In genomic region chr7:144254674-144255246, GRCm38 (mm10) we compare ENCODE assay signal across 10 mouse cellular contexts.
A peak's percentile ranks its signal among the peaks of the same experiment; 100 is the strongest.
DNase-seq lines count a peak whose midpoint lies in the region; ATAC-seq and TF ChIP-seq lines count a peak whose summit lies in the region.
"Had no signal": no experiment of that assay in that cellular context is flagged by ENCODE, and none has a peak within 500 bp of the region (broad histone marks: within the 10 kb centered on the region; RNA-seq: fewer than 3 reads in every experiment).

No protein-coding gene starts in this region.

- H3K9me3 ChIP-seq in midbrain, embryonic 12.5 days: no peaks in the 10 kb centered on the region
- H3K9me3 ChIP-seq in midbrain, embryonic 11.5 days (ENCODE audit: control insufficient read depth, low read length): no peaks in the 10 kb centered on the region
- H3K9me3 ChIP-seq in forebrain, postnatal 0 days (ENCODE audit: low read length): no peaks in the 10 kb centered on the region
- no peaks in the 10 kb centered on the region for H3K9me3 ChIP-seq in neural tube, embryonic 15.5 days (replicated peaks)
- H3K9me3 ChIP-seq: liver, embryonic 15.5 days had no signal

- no peak for ATAC-seq in midbrain, embryonic 12.5 days (ENCODE audit: low FRiP score, low read depth)
- no peak for ATAC-seq in midbrain, embryonic 11.5 days (ENCODE audit: low FRiP score)
- ATAC-seq in forebrain, postnatal 0 days: peak; percentile 57; the same call in 1 of the 2 replicates
- 0 out of 2 replicates have a peak, but pooled peaks have one; percentile 49 for ATAC-seq in neural tube, embryonic 15.5 days (ENCODE audit: low FRiP score)
- no peak for ATAC-seq in frontal cortex, adult (ENCODE audit: low TSS enrichment)

- no peak overlapping the region for H3K27ac ChIP-seq in midbrain, embryonic 12.5 days (replicated peaks)
- H3K27ac ChIP-seq in midbrain, embryonic 11.5 days (ENCODE audit: low read depth, low read length): no peak overlapping the region
- H3K27ac ChIP-seq in forebrain, postnatal 0 days (ENCODE audit: low read depth, low read length): no peak overlapping the region
- H3K27ac ChIP-seq in neural tube, embryonic 15.5 days (replicated peaks): peak overlapping the region; percentile 14
- H3K27ac ChIP-seq: liver, embryonic 15.5 days had no signal

- H3K4me3 ChIP-seq in midbrain, embryonic 12.5 days: no peak overlapping the region
- H3K4me3 ChIP-seq in midbrain, embryonic 11.5 days (ENCODE audit: low read depth, low read length): no peak overlapping the region
- H3K4me3 ChIP-seq in forebrain, postnatal 0 days (ENCODE audit: low read depth, low read length): no peak overlapping the region
- no peak overlapping the region for H3K4me3 ChIP-seq in neural tube, embryonic 15.5 days (replicated peaks)
- H3K4me3 ChIP-seq: liver, embryonic 15.5 days had no signal

- no peaks in the 10 kb centered on the region for H3K27me3 ChIP-seq in midbrain, embryonic 12.5 days
- H3K27me3 ChIP-seq in midbrain, embryonic 11.5 days (ENCODE audit: control insufficient read depth, insufficient read depth, low read length): no peaks in the 10 kb centered on the region
- H3K27me3 ChIP-seq in forebrain, postnatal 0 days (ENCODE audit: insufficient read depth, low read length): no peaks in the 10 kb centered on the region
- no peaks in the 10 kb centered on the region for H3K27me3 ChIP-seq in neural tube, embryonic 15.5 days (replicated peaks)
- H3K27me3 ChIP-seq: liver, embryonic 15.5 days had no signal

- 0 out of 2 replicates have a peak overlapping the region, but pooled peaks have one; percentile 13 for H3K4me2 ChIP-seq in midbrain, embryonic 12.5 days (replicated peaks)
- no peak overlapping the region; the same call in 1 of the 2 replicates for H3K4me2 ChIP-seq in midbrain, embryonic 11.5 days
- no peak overlapping the region for H3K4me2 ChIP-seq in forebrain, postnatal 0 days (ENCODE audit: low read depth)
- H3K4me2 ChIP-seq in neural tube, embryonic 15.5 days: peak overlapping the region; percentile 17; the same call in 1 of the 2 replicates
- H3K4me2 ChIP-seq: liver, embryonic 15.5 days had no signal

- H3K4me1 ChIP-seq in midbrain, embryonic 12.5 days: peaks cover 9% of the 10 kb centered on the region
- H3K4me1 ChIP-seq in midbrain, embryonic 11.5 days (ENCODE audit: control insufficient read depth, insufficient read depth, low read length): no peaks in the 10 kb centered on the region
- peaks cover 14% of the 10 kb centered on the region; the same call in 1 of the 2 replicates for H3K4me1 ChIP-seq in forebrain, postnatal 0 days (ENCODE audit: insufficient read depth)
- peaks cover 29% of the 10 kb centered on the region for H3K4me1 ChIP-seq in neural tube, embryonic 15.5 days
- H3K4me1 ChIP-seq: liver, embryonic 15.5 days had no signal

- DNase-seq in midbrain, embryonic 11.5 days (ENCODE audit: low spot score, missing footprints): no peak
- peak; percentile 58 for DNase-seq in embryo, embryonic 11 days
- DNase-seq in forebrain, postnatal 0 days: no peak
- no peak for DNase-seq in spleen, postnatal 14 days (ENCODE audit: low spot score in 2 of 2)
- DNase-seq: cerebellum, postnatal 14 days; heart, adult 11 months had no signal

- no peak for TF ChIP-seq CTCF in forebrain, postnatal 0 days (IDR thresholded peaks at IDR 0.05; ENCODE audit: low read depth)

- H3K36me3 ChIP-seq in midbrain, embryonic 12.5 days: no peaks in the 10 kb centered on the region
- H3K36me3 ChIP-seq in midbrain, embryonic 11.5 days (ENCODE audit: control insufficient read depth, insufficient read depth, low read length): no peaks in the 10 kb centered on the region
- no peaks in the 10 kb centered on the region for H3K36me3 ChIP-seq in forebrain, postnatal 0 days (ENCODE audit: insufficient read depth)
- no peaks in the 10 kb centered on the region for H3K36me3 ChIP-seq in neural tube, embryonic 15.5 days
- H3K36me3 ChIP-seq: liver, embryonic 15.5 days had no signal

- no peak overlapping the region for H3K9ac ChIP-seq in midbrain, embryonic 12.5 days (replicated peaks)
- H3K9ac ChIP-seq in midbrain, embryonic 11.5 days (ENCODE audit: low read length): no peak overlapping the region
- H3K9ac ChIP-seq in forebrain, postnatal 0 days: no peak overlapping the region
- no peak overlapping the region for H3K9ac ChIP-seq in neural tube, embryonic 15.5 days (replicated peaks)
- H3K9ac ChIP-seq: liver, embryonic 15.5 days had no signal

- WGBS in midbrain, embryonic 12.5 days: 37% methylated on average over 8 of the region's 8 CpGs
- WGBS in midbrain, embryonic 11.5 days: 41% methylated on average over 8 of the region's 8 CpGs
- WGBS in forebrain, postnatal 0 days: 22% methylated on average over 8 of the region's 8 CpGs
- 27% methylated on average over 8 of the region's 8 CpGs for WGBS in neural tube, embryonic 15.5 days

Comparison
In these comparisons a context has a peak if more than half of its experiments do, and no peak if none do; other contexts are left out.
1. H3K4me2 ChIP-seq: peak in midbrain, embryonic 12.5 days (single experiment) and neural tube, embryonic 15.5 days (single experiment); none in midbrain, embryonic 11.5 days (single experiment) and forebrain, postnatal 0 days (single experiment).
2. ATAC-seq: peak in forebrain, postnatal 0 days (single experiment) and neural tube, embryonic 15.5 days (single experiment); none in midbrain, embryonic 12.5 days (single experiment), midbrain, embryonic 11.5 days (single experiment) and frontal cortex, adult (single experiment).